Mouse (Mus musculus): ENCODE data around the gene Zfp708. TPM values are rescaled to one million over a fixed set of nuclear protein-coding genes. Genes with fewer than 3 reads are reported as not detected.

Gene Zfp708
- polyA plus RNA-seq (2017; shearing (Covaris generic)): 1.5 TPM

GRCm38 (mm10) chr13:67097876-67098275 is at the start of gene Zfp708:
Gene Zfp708, minus strand, starts transcription at chr13:67097976.

DNA sequence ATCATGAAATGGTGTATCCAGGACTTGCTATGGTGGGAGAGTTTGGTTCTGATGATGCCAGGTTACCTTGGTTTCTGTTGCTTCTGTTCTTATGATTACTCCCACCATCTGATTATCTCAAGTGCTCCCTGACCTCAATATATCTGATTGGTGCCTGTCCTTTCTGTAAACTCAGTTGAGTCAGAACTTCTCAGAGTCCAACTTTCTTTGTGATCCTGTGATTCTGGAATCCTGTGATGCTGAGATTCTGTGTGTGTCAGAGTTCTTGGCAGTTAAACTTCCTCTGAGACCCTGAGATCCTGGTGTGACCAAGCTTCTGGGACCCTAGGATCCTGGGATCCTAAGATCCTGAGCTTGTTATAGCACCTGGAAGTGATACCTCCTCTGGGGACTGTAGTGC is 23.6 kb upstream of the Zfp708 start, which contains the start of gene Zfp759:
TSS of gene Zfp759 (plus strand) at position 301 of the 400 bp plus-strand sequence.

DNA sequence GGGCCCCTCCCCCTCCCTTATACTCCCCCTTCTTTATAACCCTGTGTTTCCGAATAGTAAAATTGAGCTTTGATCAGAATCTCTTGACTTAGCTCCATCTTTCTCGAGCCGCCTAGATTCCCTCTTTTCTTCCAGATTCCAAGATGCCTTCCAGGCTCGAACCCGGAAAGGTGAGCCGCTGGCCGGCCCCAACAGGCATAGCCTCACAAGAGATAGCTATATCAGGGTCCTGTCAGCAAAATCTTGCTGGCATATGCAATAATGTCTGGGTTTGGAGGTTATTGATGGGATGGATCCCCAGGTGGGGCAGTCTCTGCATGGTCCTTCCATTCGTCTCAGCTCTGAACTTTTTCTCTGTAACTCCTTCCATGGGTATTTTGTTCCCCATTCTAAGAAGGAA is 18.4 kb upstream of the Zfp708 start, which contains the start of gene Rslcan18:
TSS of gene Rslcan18 (minus strand) at position 101 of the 400 bp plus-strand sequence.

DNA sequence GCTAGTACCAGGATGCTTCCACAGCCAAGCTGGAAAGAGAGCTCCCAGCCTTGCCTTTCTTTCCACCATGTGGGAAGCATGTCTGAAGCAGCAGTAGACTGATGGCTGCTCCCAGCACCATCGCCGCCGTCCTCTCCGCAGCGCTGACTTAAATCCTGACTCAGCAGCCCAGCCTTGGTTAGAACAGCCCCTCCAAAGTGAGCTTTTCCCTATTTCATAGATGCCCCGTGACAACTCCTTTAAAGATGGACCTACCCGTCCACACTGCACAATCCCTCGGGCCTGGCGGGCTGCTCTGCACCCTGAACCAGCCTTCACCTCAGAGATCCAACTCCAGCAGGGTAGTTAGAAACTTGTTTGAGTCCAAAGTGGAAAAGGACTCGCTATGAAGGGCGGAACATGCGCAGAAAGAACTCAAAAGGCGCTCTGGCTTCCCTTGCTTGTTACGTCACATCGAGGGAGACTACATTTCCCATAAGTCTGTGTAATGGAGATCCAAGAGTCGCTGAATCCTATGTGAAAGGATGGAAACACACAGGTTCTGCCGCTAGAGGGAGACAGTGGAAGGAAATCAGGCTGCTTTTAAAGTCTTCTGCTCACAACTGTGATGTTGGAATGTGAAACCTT is 10.5 kb upstream of the Zfp708 start, which contains the start of gene Gm28557:
TSS of gene Gm28557 (minus strand) at position 411 of the 627 bp plus-strand sequence.

DNA sequence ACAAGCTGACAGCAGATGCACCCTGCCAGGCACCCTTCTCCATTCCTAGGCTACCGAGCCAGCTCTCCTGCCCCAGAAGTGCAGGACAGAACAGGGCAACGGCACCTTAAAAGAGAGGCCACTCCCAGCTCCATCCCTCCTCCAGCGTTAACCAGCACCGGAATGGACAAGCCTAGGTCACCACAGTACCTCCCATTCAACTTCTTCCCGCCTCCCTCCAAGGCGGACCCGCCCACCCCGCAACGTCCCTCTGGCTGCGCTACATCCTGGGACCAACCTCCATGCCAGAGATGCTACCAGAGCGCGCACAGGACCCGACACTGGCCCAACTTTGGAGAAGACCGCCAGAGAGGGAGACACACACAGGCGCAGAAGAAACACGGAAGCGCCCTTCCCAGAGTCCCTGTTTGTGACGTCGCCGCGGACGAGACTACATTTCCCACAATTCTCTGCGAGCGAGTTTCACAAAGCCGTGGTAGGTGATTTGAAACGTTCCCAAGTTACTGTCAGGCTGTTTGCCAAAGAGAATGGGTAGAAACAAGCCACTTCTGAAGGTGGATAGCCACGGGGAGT is 36.9 kb downstream of the Zfp708 start, which contains the start of gene Zfp712:
TSS of gene Zfp712 (minus strand) at position 385 of the 573 bp plus-strand sequence.

Other genes with a start within 250 kb of the Zfp708 start
- gene Gm10767, start 193.1 kb downstream of the Zfp708 start, polyA plus RNA-seq (2017; shearing (Covaris generic)): 1.1 TPM
- 4.1 TPM for gene Zfp712, start 36.8 kb downstream of the Zfp708 start, polyA plus RNA-seq (2017; shearing (Covaris generic))
- 1.5 TPM for gene Gm28557, start 10.6 kb upstream of the Zfp708 start, polyA plus RNA-seq (2017; shearing (Covaris generic))
- gene Rslcan18, start 18.3 kb upstream of the Zfp708 start, polyA plus RNA-seq (2017; shearing (Covaris generic)): 0.16 TPM
- gene Zfp759, start 23.7 kb upstream of the Zfp708 start, polyA plus RNA-seq (2017; shearing (Covaris generic)): 0.46 TPM
- gene Rsl1, start 75.2 kb upstream of the Zfp708 start, polyA plus RNA-seq (2017; shearing (Covaris generic)): 6.2 TPM
- 1.5 TPM for gene Zfp455, start 96.5 kb upstream of the Zfp708 start, polyA plus RNA-seq (2017; shearing (Covaris generic))
- 0.98 TPM for gene Zfp458, start 180.5 kb upstream of the Zfp708 start, polyA plus RNA-seq (2017; shearing (Covaris generic))
- not detected for gene Zfp457, start 208.5 kb upstream of the Zfp708 start, polyA plus RNA-seq (2017; shearing (Covaris generic))
- gene Zfp595, start 234.6 kb upstream of the Zfp708 start, polyA plus RNA-seq (2017; shearing (Covaris generic)): 5.7 TPM

Data from naive thymus-derived CD4-positive, alpha-beta T cell, adult 5 months (primary cell).